Mouse (Mus musculus) lung, embryonic 16.5 days (tissue): ENCODE measurements around the gene Plcb3. TPM values are rescaled to one million over a fixed set of nuclear protein-coding genes. Genes with fewer than 3 reads are reported as not detected.

Experiments
- ATAC-seq: fragments of 200-750 bp; cut with Nextera tagmentation; 2 replicates; pipeline ENCODE4 v1.8.0; 2017; ENCODE audit warnings: low read depth, mild to moderate bottlenecking, moderate library complexity
- H3K27ac ChIP-seq: fragments of 300-500 bp; sonication (generic); 2 replicates; pipeline ENCODE4 v1.5.1; 2014; ENCODE audit warnings: mild to moderate bottlenecking, control low read depth, low read length
- H3K27me3 ChIP-seq: fragments of 300-500 bp; sonication (generic); 2 replicates; pipeline ENCODE4 v1.6.1; 2014; ENCODE audit warnings: low read depth, low read length, mixed read lengths; ENCODE audit not compliant: control insufficient read depth, insufficient read depth
- H3K36me3 ChIP-seq: fragments of 300-500 bp; sonication (generic); 2 replicates; pipeline ENCODE4 v1.6.1; 2014; ENCODE audit warnings: low read length; ENCODE audit not compliant: control insufficient read depth, insufficient read depth
- H3K4me1 ChIP-seq: fragments of 300-500 bp; sonication (generic); replicated peaks from 2 replicates; pipeline ENCODE4 v1.6.1; 2014; ENCODE audit warnings: low read length, mixed read lengths; ENCODE audit not compliant: control insufficient read depth, insufficient read depth
- H3K4me2 ChIP-seq: fragments of 300-500 bp; sonication (generic); 2 replicates; pipeline ENCODE4 v1.6.1; 2014; ENCODE audit warnings: low read depth, low read length, control low read depth
- H3K4me3 ChIP-seq: fragments of 300-500 bp; sonication (generic); 2 replicates; pipeline ENCODE4 v1.5.1; 2014; ENCODE audit warnings: mild to moderate bottlenecking, low read length, control low read depth
- H3K9ac ChIP-seq: fragments of 300-500 bp; sonication (generic); 2 replicates; pipeline ENCODE4 v1.6.1; 2014; ENCODE audit warnings: low read length, control low read depth
- H3K9me3 ChIP-seq: fragments of 300-500 bp; sonication (generic); 2 replicates; pipeline ENCODE4 v1.6.1; 2016; ENCODE audit warnings: low read length; ENCODE audit not compliant: control insufficient read depth
- WGBS: fragments of 180-500 bp; shearing (Covaris S2); extraction: QIAGEN DNeasy Blood & Tissue Kit; methylation state at CpG from one replicate; pipeline ENCODE4 v1.1.7; 2014; 5-methylcytosine and 5-hydroxymethylcytosine counted together
- polyA plus RNA-seq: library from polyadenylated mRNA; unstranded; fragments of >200 nt; fragmentation: Nextera tagmentation; extraction: Ambion mirVana; gene quantifications from 2 replicates; pipeline ENCODE4 v1.2.1, GENCODE M21; 2015

Gene Plcb3
- polyA plus RNA-seq, 1 experiment from 2014 or later: 49.1 TPM

GRCm38 (mm10) chr19:6983621-6984020, 7.4 kb upstream of the Plcb3 start:
- Histone ChIP-seq H3K36me3 (peaks cover 11% of the 10 kb centered on the region), H3K27ac (no peak overlapping the region), H3K9me3 (no peaks in the 10 kb centered on the region), H3K4me1 (peaks cover 28% of the 10 kb centered on the region), H3K4me3 (no peak overlapping the region), H3K4me2 (no peak overlapping the region), H3K27me3 (no peaks in the 10 kb centered on the region), H3K9ac (no peak overlapping the region)
- 94% methylated on average over 5 of the region's 5 CpGs for WGBS
- no peak for ATAC-seq

- H3K36me3 ChIP-seq: peaks cover 19% of the 10 kb centered on the region
- WGBS: 91% methylated on average over 4 of the region's 4 CpGs
- no peak overlapping the region for H3K4me3 ChIP-seq
- ATAC-seq: no peak
- no peak overlapping the region for H3K27ac ChIP-seq
- no peaks in the 10 kb centered on the region for H3K9me3 ChIP-seq
- H3K9ac ChIP-seq: no peak overlapping the region
- peaks cover 33% of the 10 kb centered on the region for H3K4me1 ChIP-seq
- H3K27me3 ChIP-seq: no peaks in the 10 kb centered on the region
- H3K4me2 ChIP-seq: no peak overlapping the region
These were observed 5.2 kb upstream of the Plcb3 start for GRCm38 (mm10) chr19:6981465-6981864.

GRCm38 (mm10) chr19:6980381-6981093, 4.3 kb upstream of the Plcb3 start, which contains the start of gene Fkbp2:
Fkbp2 (minus strand) TSS chr19:6980501.
- Histone ChIP-seq H3K36me3 (peaks cover 19% of the 10 kb centered on the region), H3K4me2 (peak within 1 kb of the TSS; percentile 84), H3K9ac (peak within 1 kb of the TSS; percentile 88), H3K4me1 (peaks cover 35% of the 10 kb centered on the region), H3K27ac (peak within 1 kb of the TSS; percentile 93), H3K9me3 (no peaks in the 10 kb centered on the region), H3K4me3 (peak within 1 kb of the TSS; percentile 65), H3K27me3 (no peaks in the 10 kb centered on the region)
- ATAC-seq: peak; percentile 90
- WGBS: under 1% methylated on average over 38 of the region's 38 CpGs

- Histone ChIP-seq H3K4me3 (peak overlapping the region; percentile 65), H3K27ac (peak overlapping the region; percentile 93), H3K36me3 (peaks cover 13% of the 10 kb centered on the region), H3K9ac (peak overlapping the region; percentile 88), H3K27me3 (no peaks in the 10 kb centered on the region), H3K9me3 (no peaks in the 10 kb centered on the region), H3K4me2 (peak overlapping the region; percentile 56), H3K4me1 (peaks cover 35% of the 10 kb centered on the region)
- ATAC-seq: peak; percentile 91
- WGBS: 1% methylated on average over 59 of the region's 59 CpGs
These were observed 3.5 kb upstream of the Plcb3 start for GRCm38 (mm10) chr19:6979486-6980380.

GRCm38 (mm10) chr19:6979001-6979479, 2.8 kb upstream of the Plcb3 start:
- Histone ChIP-seq H3K4me1 (peaks cover 35% of the 10 kb centered on the region), H3K27ac (no peak overlapping the region), H3K4me2 (peak overlapping the region; percentile 56), H3K36me3 (peaks cover 8% of the 10 kb centered on the region), H3K9me3 (no peaks in the 10 kb centered on the region), H3K27me3 (no peaks in the 10 kb centered on the region), H3K4me3 (peak overlapping the region; percentile 65), H3K9ac (peak overlapping the region; percentile 74)
- 7% methylated on average over 11 of the region's 11 CpGs for WGBS
- no peak for ATAC-seq

GRCm38 (mm10) chr19:6978639-6978974, 2.3 kb upstream of the Plcb3 start:
- WGBS: 34% methylated on average over 3 of the region's 3 CpGs
- no peak for ATAC-seq
- peak overlapping the region; percentile 65 for H3K4me3 ChIP-seq
- H3K4me1 ChIP-seq: peaks cover 39% of the 10 kb centered on the region
- no peak overlapping the region for H3K27ac ChIP-seq
- peak overlapping the region; percentile 56 for H3K4me2 ChIP-seq
- H3K27me3 ChIP-seq: no peaks in the 10 kb centered on the region
- H3K9me3 ChIP-seq: no peaks in the 10 kb centered on the region
- H3K9ac ChIP-seq: peak overlapping the region; percentile 74; the same call in 1 of the 2 replicates
- H3K36me3 ChIP-seq: peaks cover 7% of the 10 kb centered on the region

- Histone ChIP-seq H3K36me3 (peaks cover 7% of the 10 kb centered on the region), H3K4me2 (peak overlapping the region; percentile 56), H3K9me3 (no peaks in the 10 kb centered on the region), H3K27me3 (no peaks in the 10 kb centered on the region), H3K9ac (peak overlapping the region; percentile 46; the same call in 1 of the 2 replicates), H3K4me3 (no peak overlapping the region; the same call in 1 of the 2 replicates), H3K27ac (no peak overlapping the region), H3K4me1 (peaks cover 39% of the 10 kb centered on the region)
- 72% methylated on average over 13 of the region's 13 CpGs for WGBS
- no peak for ATAC-seq
These were observed 1.7 kb upstream of the Plcb3 start for GRCm38 (mm10) chr19:6977759-6978638.

- peak; percentile 74 for ATAC-seq
- no peaks in the 10 kb centered on the region for H3K9me3 ChIP-seq
- 1% methylated on average over 52 of the region's 84 CpGs for WGBS
- peak within 1 kb of the TSS; percentile 73 for H3K4me3 ChIP-seq
- H3K4me1 ChIP-seq: peaks cover 45% of the 10 kb centered on the region
- peak within 1 kb of the TSS; percentile 78 for H3K9ac ChIP-seq
- peak within 1 kb of the TSS; percentile 92 for H3K27ac ChIP-seq
- H3K36me3 ChIP-seq: peaks cover 7% of the 10 kb centered on the region
- H3K4me2 ChIP-seq: peak within 1 kb of the TSS; percentile 90
- no peaks in the 10 kb centered on the region for H3K27me3 ChIP-seq
These were observed 1.8 kb downstream of the Plcb3 start, which contains the start of gene Ppp1r14b for GRCm38 (mm10) chr19:6974211-6975205. Ppp1r14b (plus strand) TSS chr19:6974968.
